Mouse (Mus musculus): ENCODE measurements at regions not wholly inside any gene's neighbourhood (a gene's known extent, or its start where the extent isn't known, plus 50 kb on each side); places are given as distances from the start of the nearest gene placed in this dataset.

DNA sequence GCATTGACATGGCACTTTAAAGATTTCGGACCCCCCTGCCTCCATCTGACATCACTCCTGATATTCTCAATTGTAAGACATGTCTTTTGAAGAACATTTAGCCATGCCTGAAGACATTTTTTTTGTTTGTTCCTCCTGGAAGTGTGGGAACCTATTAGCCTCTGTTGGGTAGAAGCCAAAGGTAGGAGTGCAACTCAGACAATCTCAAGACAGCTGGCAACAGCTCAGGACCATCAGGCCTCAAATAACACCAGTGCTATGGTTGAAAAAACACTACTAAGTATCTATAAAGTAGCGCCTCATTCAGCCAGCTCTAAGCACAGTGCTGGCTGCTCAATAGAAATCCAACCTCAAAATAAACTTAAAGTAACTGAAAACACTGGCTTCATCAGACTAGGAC is 154.3 kb upstream of the Tmc1 start:
- no peak for TF ChIP-seq EP300 (IDR thresholded peaks at IDR 0.05; ENCODE audit: insufficient read depth, low read depth, low read length)
- TF ChIP-seq CTCF (IDR thresholded peaks at IDR 0.05; ENCODE audit: low read depth, low read length): no peak
- TF ChIP-seq POLR2A (IDR thresholded peaks at IDR 0.05; ENCODE audit: insufficient read depth, low read length): no peak

Measured in ES-Bruce4 (cell line).